Mouse (Mus musculus) gastrocnemius, postnatal 10 days (tissue): Measurements from ENCODE around the gene Megf11. TPM values are rescaled to one million over a fixed set of nuclear protein-coding genes. Genes with fewer than 3 reads are reported as not detected.

Source experiments
- DNase-seq: peaks from one replicate; pipeline ENCODE4 v3.0.0; 2021; ENCODE audit warnings: mixed read lengths
- microRNA-seq, 2 experiments: library from miRNA; unstranded; fragments of <30 nt; microRNA quantifications; one replicate each; pipeline ENCODE4 v1.2.0; 2021
- total RNA-seq, 2 experiments: library from RNA; stranded (reverse); gene quantifications; 2 replicates each; pipeline ENCODE4 v1.2.3; 2021

Megf11 gene
- total RNA-seq, 2 experiments from 2014 or later: 0.38 to 1.5 TPM

GRCm38 (mm10) chr9:64758052-64758451, 372.6 kb downstream of the Megf11 start:
- no peak for DNase-seq

Small RNAs within 50 kb of the gene (microRNA-seq; reads per million reads assigned to microRNA genes)
- 0 reads per million in 2 experiments for gene Gm47308

Other genes starting within 250 kb of the Megf11 start
- gene Zwilch, start 212.5 kb upstream of the Megf11 start, total RNA-seq: 1 to 10 TPM; 3.1 to 5.3 TPM
- 100 to 1,000 TPM; 811 to 822 TPM for gene Rpl4, start 212.3 kb upstream of the Megf11 start, total RNA-seq
- gene Snapc5, start 206.4 kb upstream of the Megf11 start, total RNA-seq: 10 to 100 TPM; 17.4 to 17.5 TPM
- gene Uchl4, start 150.4 kb upstream of the Megf11 start, total RNA-seq: 1 to 10 TPM; 2.0 to 2.9 TPM
- gene Map2k1, start 132.0 kb upstream of the Megf11 start, total RNA-seq: 10 to 100 TPM; 69.8 to 71.6 TPM
- 10 to 100 TPM; 19.2 to 24.3 TPM for gene Tipin, start 104.0 kb upstream of the Megf11 start, total RNA-seq
- 10 to 100 TPM; 12.6 to 16.7 TPM for gene Dis3l, start 44.3 kb upstream of the Megf11 start, total RNA-seq